Mouse (Mus musculus) heart, postnatal 0 days (tissue): ENCODE data around the gene Ctdnep1.

Source experiments
- CTCF ChIP-seq: IDR thresholded peaks from 2 replicates; pipeline ENCODE4 v1.5.1; 2016; ENCODE audit warnings: antibody characterized with exemption, control low read depth, low read depth
- EP300 ChIP-seq: IDR thresholded peaks from 2 replicates; pipeline ENCODE4 v1.6.1; 2016; ENCODE audit warnings: antibody characterized with exemption, low read depth

- TF ChIP-seq CTCF = no peak
- no peak for TF ChIP-seq EP300
Observed at GRCm38 (mm10) chr11:69996161-69997061, 15.5 kb downstream of the Ctdnep1 start.
